In the genomic region with DNA sequence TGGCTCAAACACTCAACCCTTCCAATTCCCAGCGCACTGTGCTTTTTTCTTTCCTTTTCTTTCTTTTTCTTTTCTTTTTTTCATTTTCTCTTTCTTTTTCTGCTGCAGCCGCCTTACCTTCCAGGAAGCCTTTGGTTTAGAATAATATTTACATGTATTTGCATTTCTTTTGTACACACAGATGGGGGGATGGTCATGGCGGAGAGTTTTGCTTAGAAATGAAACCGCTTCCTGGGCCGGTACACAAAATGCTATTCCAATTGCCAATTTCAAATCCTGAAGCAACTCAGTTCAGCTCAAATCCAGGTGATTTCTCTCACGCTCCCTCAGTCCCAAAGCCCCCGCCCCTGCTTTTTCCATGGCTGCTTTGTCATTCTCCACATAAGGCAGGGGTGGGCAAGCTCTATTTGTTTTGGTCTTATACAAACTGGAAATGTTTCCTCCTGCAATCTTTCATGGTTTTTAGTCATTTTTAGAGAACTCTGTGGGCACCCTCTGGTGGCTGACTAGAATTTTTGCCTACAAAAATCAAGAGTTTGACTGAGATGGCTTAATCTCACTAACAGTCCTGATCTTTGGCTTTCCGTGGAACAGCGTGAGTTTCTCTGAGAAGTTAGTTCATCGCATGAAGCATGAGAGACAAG, we compare ENCODE assay signal across 10 mouse cellular contexts.
DNase-seq lines count a peak whose midpoint lies in the region.
"Had no signal": no experiment of that assay in that cellular context is flagged by ENCODE, and none has a peak within 500 bp of the region (broad histone marks: within the 10 kb centered on the region; RNA-seq: fewer than 3 reads in every experiment).

No protein-coding gene starts in this region.

- no peaks in the 10 kb centered on the region for H3K9me3 ChIP-seq in forebrain, embryonic 10.5 days
- H3K9me3 ChIP-seq: liver, embryonic 15.5 days had no signal

- peak; percentile 32 for DNase-seq in cerebellum, postnatal 14 days
- DNase-seq in cerebellum, adult 8-10 months = no peak
- peak; percentile 50 for DNase-seq in CD4-positive, CD25-positive, alpha-beta regulatory T cell, adult 2 months (ENCODE audit: low read depth, low spot score)
- DNase-seq in forebrain, embryonic 10.5 days (ENCODE audit: extremely low spot score, low spot score) = no peak
- peak; percentile 41 for DNase-seq in kidney, adult 9 months
- DNase-seq in lung, postnatal 10 days = peak; percentile 40
- peak; percentile 38 for DNase-seq in telencephalon, adult 2 months (ENCODE audit: low read depth, low spot score)
- no peak for DNase-seq in gastrocnemius, postnatal 36 days

- peaks cover 25% of the 10 kb centered on the region for H3K4me1 ChIP-seq in forebrain, embryonic 10.5 days
- H3K4me1 ChIP-seq: liver, embryonic 15.5 days had no signal

- H3K27ac ChIP-seq in forebrain, embryonic 10.5 days = peak overlapping the region; percentile 72; the same call in 1 of the 2 replicates
- H3K27ac ChIP-seq: liver, embryonic 15.5 days had no signal

- intact Hi-C loops in gastrocnemius, postnatal 36 days (cut with DNase I) = no loop called here

- 85% methylated on average over 10 of the region's 10 CpGs for WGBS in forebrain, embryonic 10.5 days

- H3K36me3 ChIP-seq in forebrain, embryonic 10.5 days (replicated peaks) = no peaks in the 10 kb centered on the region
- H3K36me3 ChIP-seq: liver, embryonic 15.5 days had no signal

- H3K27me3 ChIP-seq in forebrain, embryonic 10.5 days (ENCODE audit: poor library complexity, severe bottlenecking) = no peaks in the 10 kb centered on the region
- H3K27me3 ChIP-seq: liver, embryonic 15.5 days had no signal

- no peak overlapping the region for H3K4me3 ChIP-seq in forebrain, embryonic 10.5 days
- H3K4me3 ChIP-seq: erythroblast, embryonic 14.5 days; liver, embryonic 15.5 days had no signal

Comparison
In these comparisons a context has a peak if more than half of its experiments do, and no peak if none do; other contexts are left out.
1. DNase-seq: peak in cerebellum, postnatal 14 days (2 of 2), CD4-positive, CD25-positive, alpha-beta regulatory T cell, adult 2 months (single experiment), kidney, adult 9 months (single experiment), lung, postnatal 10 days (single experiment) and telencephalon, adult 2 months (single experiment); none in cerebellum, adult 8-10 months (single experiment), forebrain, embryonic 10.5 days (single experiment) and gastrocnemius, postnatal 36 days (0 of 2).